Mouse (Mus musculus) right cerebral cortex, postnatal 4 days (tissue): ENCODE results near the gene Cyb561d2.
"Not testable (repeated sequence)": the region's sequence is repeated elsewhere in the genome, so short reads cannot be mapped to it uniquely, and the experiment has no call there.

ENCODE experiments used
- DNase-seq: peaks from one replicate; pipeline ENCODE4 v3.0.0-alpha.2; 2022

Gene Cyb561d2

DNA sequence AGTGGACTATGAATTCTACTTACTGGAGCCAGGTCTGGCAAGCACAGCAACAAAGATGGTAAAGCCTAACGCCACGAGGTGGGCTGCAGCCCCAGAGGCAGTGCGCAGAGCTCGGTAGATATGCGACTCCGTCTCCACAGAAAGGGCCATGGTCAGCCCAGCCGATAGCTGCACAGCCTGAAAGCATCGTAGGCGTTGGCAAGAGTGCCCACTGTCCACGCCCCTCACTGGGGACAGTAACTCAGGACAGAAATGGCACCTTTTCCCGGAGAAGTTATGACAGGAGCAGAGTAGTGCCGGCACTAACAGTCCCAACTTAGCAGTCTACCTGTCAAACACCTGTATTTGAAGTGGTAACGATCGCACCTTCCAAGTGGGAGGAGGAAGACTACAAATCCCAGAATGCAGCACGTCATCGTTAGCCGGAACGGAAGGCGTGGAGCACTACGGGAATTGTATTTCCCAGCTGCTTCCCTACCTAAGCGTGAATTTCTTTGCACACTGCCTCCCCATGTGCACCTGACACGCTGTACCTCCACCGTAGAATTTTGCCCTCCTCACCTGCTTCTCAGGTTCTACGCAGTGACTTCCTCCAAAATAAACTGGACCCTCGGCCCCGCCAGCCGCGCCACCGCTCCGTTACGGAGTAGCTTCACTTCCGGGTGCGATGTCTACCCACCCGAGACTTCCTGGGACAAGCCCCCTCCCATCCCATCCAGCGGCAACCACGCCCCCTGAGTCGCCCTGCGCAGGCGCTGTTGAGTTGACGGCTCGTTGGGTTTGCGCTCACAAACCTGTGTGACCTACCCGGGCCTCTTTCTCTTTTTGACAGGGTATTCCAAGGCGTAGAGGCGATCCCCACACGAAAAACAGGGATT, at the start of gene Cyb561d2, which contains the start of gene Nprl2:
Gene Cyb561d2 (minus strand): TSS at position 720 of the 878 bp plus-strand sequence.
Gene Nprl2 (plus strand): TSS at position 753 of the 878 bp plus-strand sequence.
- DNase-seq: peak; percentile 90

DNA sequence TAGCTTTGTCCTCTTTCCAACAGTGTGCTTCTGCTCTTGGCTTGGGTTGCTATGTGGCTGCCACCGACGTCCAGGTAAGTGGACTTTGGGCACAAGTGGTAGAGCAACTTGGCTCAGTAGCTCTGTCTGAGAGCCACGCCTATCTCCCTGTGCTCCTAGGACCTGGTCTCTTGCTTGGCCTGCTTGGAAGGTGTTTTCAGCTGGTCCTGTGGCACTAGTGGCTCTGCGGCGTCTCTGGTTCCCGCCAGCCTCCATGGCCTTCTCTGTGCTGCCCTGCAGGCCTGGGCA, 48.7 kb upstream of the Cyb561d2 start:
- no peak for DNase-seq

DNA sequence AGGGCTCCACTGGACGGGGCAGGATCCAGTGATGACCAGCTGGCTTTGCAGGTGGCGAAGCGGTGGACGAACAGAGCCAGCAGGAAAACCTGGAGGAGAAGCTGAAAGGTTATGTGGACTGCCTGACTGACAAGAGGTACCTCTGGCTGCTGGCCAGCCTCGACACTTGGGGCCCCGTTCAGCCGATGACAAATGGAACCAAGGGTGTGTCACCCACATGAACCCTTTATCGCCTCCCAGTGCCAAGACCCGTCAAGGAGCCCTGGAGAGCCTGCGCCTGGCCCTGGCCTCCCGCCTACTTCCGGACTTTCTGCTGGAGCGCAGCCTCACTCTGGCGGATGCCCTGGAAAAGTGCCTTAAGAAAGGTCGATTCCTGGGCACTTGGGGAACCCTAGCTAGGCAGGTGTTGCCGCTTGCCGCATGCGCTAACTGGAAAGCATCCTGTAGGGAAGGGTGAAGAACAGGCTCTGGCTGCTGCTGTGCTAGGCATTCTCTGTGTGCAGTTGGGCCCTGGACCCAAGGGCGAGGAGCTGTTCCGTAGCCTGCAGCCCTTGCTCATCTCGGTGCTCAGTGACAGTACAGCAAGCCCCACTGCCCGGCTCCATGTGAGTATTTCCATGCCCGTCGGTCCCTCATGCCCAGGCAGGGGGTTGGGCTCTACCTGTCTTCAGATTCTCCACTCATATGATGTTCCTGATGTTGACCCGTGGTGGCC, 48.2 kb upstream of the Cyb561d2 start:
- DNase-seq: no peak

DNA sequence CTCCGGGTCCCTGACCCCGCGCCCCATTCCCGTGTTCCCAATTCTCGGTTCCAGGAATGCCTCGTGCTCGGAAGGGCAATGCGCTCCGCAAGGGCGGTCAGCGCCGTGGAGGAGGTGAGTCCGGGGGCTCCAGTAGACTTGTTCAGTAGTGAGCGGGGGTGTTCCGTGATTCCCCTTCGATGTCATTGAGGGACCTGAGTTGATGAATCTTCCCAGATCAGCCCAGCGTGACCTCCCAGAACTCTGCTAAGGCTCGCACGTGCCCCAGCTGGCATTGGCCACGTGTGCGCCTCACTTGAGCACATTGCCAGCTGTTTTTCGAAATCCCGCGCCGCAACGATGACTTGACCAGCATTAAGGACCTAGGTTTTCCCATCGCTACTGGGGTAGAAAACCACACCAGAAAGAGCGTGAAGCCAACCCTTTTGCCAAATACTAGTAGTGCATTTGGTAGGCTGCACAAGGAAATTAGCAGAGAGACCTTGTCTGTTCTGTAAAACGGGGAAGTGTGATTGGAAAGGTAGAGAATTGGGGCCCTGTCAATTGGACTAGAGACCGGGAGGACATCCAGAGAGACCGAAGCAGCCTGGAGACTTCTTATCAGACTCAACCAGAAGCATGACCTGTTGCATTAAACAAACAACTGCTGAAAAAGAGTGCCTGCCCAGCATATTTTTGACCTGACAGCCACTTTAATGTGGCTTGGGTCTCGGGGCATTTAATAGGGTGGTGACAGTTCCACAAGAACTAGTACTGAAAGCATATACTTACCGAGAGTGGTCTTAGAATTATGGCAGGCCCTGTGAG, 46.0 kb upstream of the Cyb561d2 start:
- peak; percentile 42 for DNase-seq

DNA sequence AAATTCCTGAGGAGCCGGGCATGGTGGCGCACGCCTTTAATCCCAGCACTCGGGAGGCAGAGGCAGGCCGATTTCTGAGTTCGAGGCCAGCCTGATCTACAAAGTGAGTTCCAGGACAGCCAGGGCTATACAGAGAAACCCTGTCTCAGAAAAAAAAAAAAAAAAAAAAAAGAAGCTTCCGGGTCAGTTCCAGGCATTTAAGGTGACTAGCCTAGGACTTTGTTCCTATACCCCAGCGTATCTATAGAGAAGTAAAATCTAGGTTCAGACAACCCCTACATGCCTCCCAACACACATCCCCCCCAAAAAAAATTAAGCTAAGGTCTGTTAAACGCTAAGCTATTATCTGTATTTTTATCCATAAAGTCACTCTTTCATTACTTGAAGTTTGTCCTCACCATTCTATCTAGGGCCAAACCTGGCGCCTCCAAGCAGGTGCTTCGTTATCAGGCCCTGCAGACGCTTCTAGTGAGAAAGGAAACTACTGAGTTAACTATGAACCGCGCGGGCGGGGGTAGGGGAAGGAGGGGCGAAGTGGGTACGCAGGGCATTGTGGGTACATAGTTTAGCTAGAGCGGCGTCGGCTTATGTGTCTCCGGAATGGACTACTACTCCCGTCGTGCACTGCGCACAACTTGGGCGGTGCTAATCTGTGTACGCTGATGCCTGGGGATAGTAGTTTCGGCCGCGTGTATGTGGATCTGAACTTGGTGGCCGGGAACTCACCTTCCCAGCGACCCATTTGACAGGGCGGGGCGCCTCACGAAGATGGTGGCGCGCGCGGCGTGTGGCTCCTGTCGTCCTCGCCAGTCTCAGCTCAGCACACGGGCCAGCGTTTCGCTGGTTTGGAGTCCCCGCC, 45.2 kb upstream of the Cyb561d2 start, which contains the start of gene Ifrd2:
Gene Ifrd2 (plus strand): TSS at position 669 of the 859 bp plus-strand sequence.
- peak; percentile 91 for DNase-seq

DNA sequence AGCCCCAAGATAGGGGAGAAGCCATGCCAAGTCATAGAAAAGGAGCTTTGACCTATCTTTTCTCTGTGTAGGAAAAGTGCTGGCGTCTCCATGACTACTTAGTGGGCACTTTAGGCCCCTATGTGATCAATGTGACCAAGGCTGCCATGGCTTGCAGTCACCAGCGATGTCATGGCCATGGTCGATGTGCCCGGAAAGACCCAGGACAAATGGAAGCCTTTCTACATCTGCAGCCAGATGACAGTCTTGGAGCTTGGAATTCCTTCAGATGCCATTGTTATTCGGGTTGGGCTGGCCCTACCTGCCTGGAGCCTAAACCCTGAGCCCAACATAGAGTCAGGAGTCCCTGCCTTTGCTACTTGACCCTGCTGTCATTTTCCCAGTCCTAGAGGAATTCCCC, 44.5 kb upstream of the Cyb561d2 start:
- DNase-seq: no peak

DNA sequence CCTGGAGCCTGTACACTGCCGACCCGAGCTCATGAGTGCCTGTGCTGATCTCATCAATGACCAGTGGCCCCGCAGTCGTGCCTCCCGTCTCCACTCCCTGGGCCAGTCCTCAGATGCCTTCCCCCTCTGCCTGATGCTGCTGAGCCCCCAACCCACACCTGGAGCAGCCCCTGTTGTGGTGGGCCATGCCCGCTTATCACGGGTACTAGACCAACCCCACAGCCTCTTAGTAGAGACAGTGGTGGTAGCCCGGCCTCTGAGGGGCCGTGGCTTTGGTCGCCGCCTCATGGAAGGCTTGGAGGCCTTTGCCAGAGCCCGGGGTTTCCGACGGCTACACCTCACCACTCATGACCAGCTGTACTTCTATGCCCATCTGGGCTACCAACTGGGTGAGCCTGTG, 41.2 kb upstream of the Cyb561d2 start:
- DNase-seq: no peak

DNA sequence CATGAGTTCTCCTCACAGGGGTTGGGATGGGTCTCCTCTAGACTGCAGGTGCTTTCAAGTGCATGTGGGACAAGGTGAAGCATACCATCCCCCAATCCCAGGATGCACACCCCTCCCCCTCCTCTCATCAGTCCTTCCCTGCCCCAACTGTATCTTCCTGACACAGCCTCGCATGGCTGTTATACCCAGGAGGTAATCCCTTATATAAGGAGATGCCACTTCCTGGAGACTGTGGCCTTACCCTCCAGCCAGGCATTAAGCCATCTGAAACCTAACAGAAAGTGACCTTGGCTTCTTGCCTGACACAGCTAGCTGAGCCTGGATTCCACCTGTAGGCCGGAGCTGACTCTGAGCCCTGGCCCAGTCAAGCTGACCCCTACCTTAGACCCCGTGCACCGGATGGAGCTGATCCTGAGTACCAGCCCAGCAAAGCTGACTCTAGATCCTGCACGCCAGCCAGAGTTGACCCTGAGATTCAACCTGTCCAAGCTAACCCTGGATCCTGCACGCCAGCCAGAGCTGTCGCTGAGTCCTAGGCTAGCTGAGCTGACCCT, 40.6 kb upstream of the Cyb561d2 start:
- DNase-seq: no peak

DNA sequence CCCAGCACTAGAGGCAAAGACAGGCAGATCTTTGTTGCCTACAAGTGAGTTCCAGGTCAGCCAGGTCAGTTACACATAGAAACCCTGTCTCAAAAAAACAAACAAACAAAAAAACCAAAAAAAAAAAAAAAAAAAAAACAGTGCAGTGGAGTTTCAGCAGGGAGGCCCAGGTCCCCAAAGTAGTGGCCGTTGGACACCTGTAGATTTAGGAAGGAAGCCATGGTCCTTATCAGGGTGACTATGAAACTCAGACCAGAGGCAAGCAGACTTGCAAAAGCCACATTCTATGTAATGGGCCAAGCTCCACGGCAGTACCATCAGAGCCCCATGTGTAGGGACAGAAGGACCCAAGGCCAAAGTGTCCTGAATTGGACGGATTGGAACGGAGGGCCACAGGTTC, 39.6 kb upstream of the Cyb561d2 start:
- no peak for DNase-seq

DNA sequence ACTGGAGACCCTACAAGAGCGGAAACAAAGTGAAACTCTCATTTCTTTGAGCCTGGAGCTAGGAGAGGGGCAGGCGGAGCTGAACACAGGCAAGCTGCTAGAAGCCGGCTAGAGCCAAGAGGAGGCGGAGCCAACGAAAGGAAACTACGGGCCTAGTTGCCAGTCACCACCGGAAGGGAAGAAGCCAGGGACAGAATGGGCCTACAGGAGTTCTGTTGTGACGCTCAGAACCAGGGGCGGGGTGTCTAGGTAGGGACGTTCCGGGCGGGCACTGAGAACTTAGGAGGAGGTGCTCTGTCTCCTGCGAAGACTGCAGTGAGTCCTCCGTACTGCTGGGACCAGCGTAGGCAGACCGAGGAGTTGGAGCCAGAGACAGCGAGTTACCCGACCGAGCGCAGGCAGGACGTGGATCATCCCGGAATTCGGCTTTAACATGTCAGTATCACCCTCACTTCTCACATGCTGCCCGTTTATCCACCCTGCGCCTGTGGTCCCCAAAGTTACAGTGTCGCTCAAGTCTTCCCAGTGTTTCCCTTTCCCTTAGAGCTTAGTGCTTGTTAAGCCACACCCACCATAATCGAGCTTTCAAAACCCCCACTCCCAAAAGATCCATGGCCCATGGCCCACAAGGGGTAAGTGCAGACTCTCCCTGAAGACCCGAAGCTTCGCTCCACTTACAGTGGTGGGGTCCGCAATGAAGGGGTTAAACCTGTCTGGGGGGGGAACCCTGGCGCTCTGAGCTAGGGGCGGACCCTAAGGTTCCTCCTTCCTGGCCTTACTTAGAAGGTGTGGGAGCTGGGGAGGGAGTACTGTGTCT, 38.7 kb upstream of the Cyb561d2 start, which contains the start of gene Hyal3:
Gene Hyal3 (plus strand): TSS at position 318 of the 817 bp plus-strand sequence.
- peak; percentile 75 for DNase-seq

DNA sequence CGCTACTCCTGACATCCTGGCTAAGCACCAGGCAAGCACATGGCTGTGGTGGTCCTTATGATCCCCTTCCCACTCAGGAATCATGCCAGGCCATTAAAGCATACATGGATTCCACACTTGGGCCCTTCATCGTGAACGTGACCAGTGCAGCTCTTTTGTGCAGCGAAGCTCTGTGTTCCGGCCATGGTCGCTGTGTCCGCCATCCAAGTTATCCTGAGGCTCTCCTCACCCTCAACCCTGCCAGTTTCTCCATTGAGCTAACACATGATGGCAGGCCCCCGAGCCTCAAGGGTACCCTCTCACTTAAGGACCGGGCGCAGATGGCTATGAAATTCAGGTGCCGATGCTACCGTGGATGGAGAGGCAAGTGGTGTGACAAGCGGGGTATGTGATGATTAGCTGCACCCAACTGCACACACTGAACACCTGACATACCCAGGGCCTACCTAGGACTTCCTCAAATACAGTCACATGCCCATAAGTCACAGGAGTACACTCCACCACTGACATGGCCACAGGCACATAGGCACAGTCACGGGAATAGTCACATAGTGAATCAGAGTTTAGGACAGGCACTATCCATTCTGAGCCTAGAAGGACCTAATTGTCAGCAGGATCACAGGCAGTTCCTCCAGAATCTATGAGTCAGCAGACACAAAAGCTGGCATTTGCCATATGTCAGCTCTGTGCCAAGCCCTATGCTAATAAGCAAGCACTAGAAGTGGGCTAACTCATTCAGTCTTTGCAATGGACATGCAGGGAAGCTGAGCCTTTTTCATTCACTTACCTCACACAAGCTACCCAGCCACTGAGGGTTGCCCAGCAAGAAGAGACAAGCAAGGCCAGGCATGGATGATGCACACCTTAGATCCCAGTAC, 37.3 kb upstream of the Cyb561d2 start:
- DNase-seq: no peak

DNA sequence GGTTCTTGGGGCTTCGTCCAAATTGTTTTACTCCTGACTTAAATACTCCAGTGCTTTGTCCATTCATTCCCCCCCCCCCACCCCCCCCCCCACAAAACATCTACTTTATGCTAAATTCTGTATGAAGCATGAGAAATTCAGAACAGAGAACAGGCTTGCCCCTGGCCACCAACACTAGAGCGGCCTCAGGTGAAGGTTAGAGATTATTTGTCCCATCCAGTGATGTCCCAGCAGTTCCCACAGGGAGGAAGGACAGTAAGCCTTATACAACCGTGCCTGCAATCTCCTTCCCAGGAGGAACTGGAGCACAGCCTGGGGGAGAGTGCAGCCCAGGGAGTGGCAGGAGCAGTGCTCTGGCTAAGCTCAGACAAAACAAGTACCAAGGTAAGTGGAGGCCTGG, 36.6 kb upstream of the Cyb561d2 start, which contains the start of gene Naa80:
Gene Naa80 (plus strand): TSS at position 301 of the 400 bp plus-strand sequence.
- no peak for DNase-seq

DNA sequence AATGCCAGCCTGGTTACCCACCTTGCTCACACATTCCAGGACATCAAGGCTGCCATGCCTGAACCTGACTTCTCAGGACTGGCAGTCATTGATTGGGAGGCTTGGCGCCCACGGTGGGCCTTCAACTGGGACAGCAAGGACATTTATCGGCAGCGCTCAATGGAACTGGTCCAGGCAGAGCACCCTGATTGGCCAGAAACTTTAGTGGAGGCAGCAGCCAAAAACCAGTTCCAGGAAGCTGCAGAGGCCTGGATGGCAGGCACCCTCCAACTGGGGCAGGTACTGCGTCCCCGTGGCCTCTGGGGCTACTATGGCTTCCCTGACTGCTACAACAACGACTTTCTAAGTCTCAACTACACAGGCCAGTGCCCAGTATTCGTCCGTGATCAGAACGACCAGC, 35.9 kb upstream of the Cyb561d2 start:
- DNase-seq: no peak

DNA sequence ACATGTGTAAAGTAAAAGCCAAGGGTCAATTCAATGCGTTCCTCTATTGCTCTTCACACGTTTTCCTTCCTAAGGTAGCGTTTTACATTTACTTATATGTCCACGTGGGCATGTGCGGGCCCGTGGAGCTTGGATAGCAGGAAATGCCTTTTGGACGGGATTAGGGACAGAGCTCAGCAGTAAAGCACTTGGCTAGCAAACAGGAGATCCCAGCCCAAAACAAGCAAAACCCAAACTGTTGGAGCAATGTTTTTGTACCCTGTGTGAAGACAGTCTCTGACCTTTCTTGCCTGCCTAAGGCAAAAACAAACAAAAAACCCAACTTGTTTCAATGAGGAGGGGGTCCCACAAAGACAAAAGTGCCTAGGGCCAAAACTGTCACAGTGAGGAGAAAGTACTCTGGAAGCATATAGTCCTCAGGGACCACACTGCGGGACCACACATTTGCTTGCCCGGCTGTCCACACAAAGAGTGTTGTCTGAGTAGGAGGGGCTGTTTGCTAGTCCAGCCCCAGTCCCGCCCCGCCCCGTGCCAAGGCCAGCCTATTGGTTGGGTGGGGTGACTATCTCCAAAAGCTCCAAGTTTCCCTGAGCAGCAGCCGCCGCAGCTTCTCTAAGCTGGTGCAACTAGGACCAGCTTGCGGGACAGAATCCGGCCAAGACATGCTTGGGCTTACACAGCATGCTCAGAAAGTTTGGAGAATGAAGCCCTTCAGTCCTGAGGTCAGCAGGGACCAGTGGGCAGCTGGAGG, 34.5 kb upstream of the Cyb561d2 start, which contains the start of gene Hyal1:
Gene Hyal1 (plus strand): TSS at position 571 of the 751 bp plus-strand sequence.
- DNase-seq: peak; percentile 68

DNA sequence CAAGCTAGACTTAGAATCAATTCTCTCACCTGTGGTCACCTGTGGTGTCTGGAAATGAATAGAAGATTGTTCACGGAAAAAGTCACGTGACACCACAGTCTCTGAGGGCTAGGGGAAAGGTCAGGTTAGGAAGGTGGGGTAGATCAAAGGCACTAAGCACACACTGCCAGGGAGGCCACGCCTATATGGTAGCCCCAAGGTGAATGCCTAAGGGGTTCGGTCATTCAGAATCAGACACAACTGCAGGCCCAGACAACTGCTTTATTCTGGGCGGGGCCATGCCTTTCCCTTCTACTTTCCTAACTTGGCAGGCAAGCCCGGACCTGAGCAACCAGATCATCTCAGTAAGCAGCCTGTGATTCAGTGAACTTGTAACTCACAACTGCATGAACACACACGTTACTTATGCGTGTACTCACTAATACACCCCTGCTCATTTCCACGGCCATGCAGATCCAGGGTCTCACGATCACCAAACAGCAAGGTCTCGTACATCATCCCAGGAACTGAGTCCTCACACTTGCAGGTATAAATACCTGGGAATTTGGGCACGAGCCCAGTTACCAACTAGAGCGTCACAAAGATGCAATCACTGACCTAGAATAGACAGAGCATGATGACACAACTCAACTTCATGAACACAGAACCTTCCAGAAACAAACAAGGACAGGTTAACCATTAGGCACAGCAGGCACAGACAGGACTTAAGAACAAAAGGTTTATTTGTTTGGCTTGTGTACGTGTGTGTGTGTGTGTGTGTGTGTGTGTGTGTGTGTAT, 33.8 kb upstream of the Cyb561d2 start:
- DNase-seq: no peak

DNA sequence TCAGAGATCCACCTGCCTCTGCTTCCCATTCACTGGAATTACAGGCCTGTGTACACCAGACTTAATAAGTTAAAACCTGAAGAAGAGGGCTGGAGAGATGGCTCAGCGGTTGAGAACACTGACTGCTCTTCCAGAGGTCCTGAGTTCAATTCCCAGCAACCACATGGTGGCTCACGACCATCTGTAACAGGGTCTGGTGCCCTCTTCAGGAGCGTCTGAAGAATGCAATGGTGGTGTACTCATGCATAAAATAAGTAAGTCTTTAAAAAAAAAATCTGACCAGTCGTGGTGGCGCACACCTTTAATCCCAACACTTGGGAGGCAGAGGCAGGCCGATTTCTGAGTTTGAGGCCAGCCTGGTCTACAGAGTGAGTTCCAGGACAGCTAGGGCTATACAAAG, 31.8 kb upstream of the Cyb561d2 start:
- DNase-seq: not testable (repeated sequence)

DNA sequence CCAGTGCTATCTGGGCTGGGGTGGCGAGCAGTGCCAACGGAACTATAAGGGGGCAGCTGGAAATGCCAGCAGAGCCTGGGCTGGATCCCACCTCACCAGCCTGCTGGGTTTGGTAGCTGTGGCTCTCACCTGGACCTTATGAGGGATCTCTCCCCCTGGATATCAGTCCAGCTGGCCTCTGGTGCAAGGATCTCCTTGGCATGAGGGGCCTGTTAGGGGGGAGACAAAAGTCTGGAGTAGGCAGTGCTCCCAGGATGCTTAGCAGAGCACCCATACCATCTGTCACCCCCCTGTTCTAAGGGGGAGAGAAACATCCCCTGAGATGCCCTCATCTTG, 30.3 kb upstream of the Cyb561d2 start:
- DNase-seq: no peak
